Mouse (Mus musculus) frontal cortex, postnatal 36 days (tissue): ENCODE data around the gene Psma5.
"Not testable (repeated sequence)": the region's sequence is repeated elsewhere in the genome, so short reads cannot be mapped to it uniquely, and the experiment has no call there.

Experiments
- DNase-seq, 2 experiments: peaks; one replicate each; pipeline ENCODE4 v3.0.0; 2022; ENCODE audit warnings: low spot score in 2 of 2

The Psma5 gene

GRCm38 (mm10) chr3:108256719-108257637 lies at the start of gene Psma5:
Gene Psma5 (plus strand): TSS chr3:108256926.
- DNase-seq: peak; percentile 93 to 96

- no peak for DNase-seq
These were observed 47.7 kb upstream of the Psma5 start for GRCm38 (mm10) chr3:108209001-108209400.

- peak; percentile 12 to 20 for DNase-seq
These were observed 47.2 kb upstream of the Psma5 start for GRCm38 (mm10) chr3:108209536-108209935.

GRCm38 (mm10) chr3:108209946-108210770 lies 46.6 kb upstream of the Psma5 start:
- DNase-seq: peak; percentile 93 to 94

DNA sequence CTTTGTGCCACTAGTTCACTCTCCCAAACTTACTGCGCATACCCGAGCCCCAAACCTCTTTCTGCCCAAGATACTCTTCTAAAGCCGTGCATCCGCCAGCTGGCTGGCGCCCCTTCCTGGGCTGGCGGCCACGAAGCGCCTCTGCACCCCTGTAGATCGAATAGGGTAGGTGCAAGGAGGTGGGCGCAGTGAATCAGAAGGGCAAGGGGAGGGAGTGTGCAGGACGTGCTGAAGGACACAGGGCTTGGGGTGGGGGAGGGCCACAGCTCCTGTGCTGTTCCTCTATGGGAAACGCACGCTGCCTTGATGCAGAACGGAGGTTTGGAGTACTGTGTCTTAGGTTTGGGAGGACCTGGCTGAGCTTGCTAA lies 46.0 kb upstream of the Psma5 start, which contains the start of gene Atxn7l2:
TSS of gene Atxn7l2 (minus strand) at position 164 of the 369 bp plus-strand sequence.
- no peak for DNase-seq

DNA sequence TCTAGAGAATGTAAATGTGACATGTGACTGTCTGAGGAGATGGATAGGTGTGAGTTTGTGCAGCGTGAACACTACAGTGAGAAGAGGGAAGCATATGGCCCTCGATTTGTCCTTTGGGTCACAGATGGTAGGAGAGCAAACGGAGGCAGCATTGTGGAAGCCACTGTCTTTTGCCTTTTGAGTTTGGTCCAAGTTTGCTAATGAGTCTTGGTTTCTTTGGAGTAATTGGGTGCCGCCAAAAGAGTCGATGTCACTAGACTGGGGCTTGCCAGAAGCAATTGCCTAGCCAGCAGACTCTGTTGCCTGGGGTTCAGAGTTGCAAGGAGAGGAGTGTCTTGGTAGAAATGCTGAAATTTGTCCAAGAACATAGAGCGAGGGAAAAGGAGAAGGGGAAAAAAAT lies 44.9 kb upstream of the Psma5 start:
- DNase-seq: peak in 1 of 2 experiments; percentile 30

- DNase-seq: no peak
These were observed 44.3 kb upstream of the Psma5 start for GRCm38 (mm10) chr3:108212406-108212805.

DNA sequence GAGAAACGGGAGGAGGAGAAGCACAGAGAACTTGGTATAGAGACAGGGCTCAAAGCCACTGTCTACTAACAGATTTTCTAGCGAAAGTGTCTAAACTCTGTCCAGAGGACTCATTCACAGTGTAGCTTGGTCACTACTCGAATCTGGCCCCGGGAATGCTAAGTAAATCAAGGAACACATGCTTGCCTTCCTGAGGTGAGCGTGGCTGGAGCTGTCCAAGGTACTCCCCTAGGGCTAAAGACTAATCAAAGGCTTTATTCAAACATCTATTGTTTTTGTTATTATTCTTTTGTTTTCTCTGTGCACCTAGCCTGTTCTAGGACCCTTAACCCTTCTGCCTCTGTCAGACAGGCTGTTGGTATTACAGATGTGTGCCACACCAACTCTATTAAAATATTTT lies 42.0 kb upstream of the Psma5 start:
- no peak for DNase-seq

- no peak for DNase-seq
These were observed 36.1 kb upstream of the Psma5 start for GRCm38 (mm10) chr3:108220661-108221060.

DNA sequence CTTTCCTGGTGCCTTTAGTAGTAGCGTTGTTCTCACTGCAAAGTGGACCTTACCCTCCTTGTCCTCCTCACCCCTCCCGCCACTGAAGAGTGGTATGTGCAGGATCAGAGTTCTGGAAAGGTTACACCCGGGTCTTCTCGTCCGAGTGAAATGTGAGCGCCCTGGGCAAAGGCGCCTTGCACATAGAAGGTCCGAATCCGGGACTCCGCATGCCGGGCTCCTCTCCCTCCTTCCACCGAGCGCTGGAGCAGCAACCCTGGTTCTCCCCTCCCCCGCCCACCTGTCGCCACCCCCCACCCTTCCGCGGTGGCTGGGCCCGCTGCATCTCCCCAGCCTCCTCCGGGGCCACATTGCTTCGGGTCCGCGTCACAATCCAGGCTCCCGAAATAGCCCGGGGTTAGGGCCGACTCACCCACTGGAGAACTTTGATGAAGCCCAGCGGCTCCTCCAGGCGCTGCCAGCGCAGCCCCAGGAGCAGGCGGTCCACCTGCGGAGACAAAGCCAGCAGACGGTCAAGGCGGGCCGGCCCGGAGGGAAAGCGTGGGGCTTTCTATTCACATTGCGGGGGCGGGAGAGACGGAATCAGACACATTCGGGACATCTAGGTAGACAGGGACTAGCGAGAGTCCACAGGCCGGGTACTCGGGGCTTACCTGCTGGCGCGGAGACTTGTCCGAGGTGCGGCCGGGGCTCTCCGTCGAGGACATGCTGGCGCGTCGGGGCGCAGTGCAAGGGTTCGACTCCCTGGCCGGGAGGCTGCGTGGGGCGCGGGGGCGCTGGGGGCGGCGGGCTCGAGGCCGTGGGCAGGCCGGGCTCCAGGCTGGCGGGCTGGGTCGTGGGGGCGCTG lies 30.8 kb upstream of the Psma5 start:
- no peak for DNase-seq

- no peak for DNase-seq
These were observed 30.0 kb upstream of the Psma5 start, which contains the start of gene Sypl2 for GRCm38 (mm10) chr3:108226558-108227350. Gene Sypl2 (minus strand): TSS chr3:108226648.

DNA sequence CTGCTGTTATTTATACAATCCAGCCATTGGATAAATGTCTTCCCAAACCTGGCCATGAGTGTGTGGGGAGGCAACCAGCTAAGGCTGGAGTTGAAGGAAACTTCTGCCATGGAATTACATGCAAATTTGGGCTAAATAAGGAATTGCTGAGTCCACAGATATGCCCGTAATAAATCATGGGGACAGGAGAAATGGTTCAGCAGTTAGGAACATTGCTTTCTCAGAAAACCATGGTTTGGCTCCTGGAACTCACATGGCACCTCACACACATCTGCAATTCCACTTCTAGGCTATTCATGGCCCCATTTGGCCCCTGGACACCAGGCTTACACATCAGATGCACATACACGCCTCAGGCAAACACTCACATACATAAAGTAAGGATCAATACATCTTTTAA lies 29.2 kb upstream of the Psma5 start:
- DNase-seq: no peak

GRCm38 (mm10) chr3:108231646-108232045 lies 25.1 kb upstream of the Psma5 start:
- DNase-seq: no peak

- not testable (repeated sequence) for DNase-seq
These were observed 19.1 kb upstream of the Psma5 start for GRCm38 (mm10) chr3:108237474-108238102.

GRCm38 (mm10) chr3:108241243-108241839 lies 15.4 kb upstream of the Psma5 start:
- peak; percentile 27 to 34 for DNase-seq

GRCm38 (mm10) chr3:108246857-108247256 lies 9.9 kb upstream of the Psma5 start:
- no peak for DNase-seq

DNA sequence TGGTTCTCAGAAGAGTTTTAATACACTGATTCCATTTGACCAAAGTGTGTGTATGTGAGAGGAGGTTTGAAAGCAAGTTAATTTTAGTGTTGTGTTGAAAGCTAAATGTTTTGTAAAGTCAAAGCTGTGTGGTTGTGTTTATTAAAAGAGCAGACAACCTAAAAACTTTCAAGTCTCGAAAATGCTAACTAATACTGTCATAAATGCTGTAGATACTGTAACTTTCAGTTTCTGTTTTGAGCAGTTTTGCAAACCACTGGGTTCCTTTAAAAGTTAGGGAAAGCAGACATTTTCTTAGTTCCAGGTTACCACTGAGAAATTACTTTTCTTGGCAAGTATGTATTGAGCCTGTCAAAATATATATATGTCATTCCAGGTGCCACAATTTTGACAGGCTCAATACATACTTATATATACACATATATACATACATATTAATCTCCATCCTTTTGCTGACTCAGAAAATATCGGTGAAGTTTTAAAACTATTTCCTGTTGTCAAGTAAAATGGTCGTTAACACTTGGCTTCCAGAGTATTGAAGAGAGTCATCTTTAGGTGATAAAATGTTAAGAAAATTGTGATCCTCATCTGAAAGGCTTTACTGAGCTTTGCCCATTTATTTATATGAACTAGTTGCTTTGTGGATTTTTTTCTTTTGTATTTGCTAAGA lies 1.2 kb downstream of the Psma5 start:
- no peak for DNase-seq

DNA sequence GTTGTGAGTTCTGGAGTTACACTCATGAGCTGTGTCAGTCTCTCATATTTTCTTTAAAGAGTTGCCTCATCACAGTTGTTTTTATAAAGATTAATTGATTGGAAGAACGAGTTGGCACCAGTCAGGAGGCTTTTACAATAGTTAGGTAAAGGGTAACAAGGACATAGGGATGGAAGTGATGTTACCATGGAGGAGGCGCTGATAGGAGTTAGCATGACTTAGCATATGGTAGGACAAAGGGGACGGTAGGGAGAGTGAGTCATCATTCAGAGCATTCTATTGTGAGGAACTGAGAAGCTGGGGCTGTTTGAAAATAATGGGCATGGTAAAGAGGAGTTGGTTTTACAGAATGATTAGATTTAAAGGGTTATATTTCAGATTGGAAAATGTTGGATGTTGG lies 2.6 kb downstream of the Psma5 start:
- no peak for DNase-seq

DNA sequence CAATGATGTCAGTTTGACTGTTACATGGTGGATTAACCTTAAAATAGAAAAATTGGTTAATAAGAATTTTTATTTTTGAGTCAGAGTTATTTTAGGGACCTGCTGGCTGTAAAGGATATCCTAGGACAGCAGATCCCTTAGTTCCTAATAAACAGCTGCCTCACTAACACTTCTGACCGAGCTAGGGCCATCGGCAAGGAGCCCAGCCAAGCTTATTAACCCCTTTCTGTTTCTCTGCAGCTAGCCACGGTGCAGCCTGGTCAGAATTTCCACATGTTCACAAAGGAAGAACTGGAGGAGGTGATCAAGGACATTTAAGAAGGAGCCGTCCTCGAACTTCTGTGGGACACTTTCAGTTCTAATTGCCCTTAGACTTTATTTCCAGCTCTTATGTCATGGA lies 22.8 kb downstream of the Psma5 start:
- not testable (repeated sequence) for DNase-seq
